Mouse (Mus musculus): ENCODE measurements around the gene Bmp5.

GRCm38 (mm10) chr9:75876333-75876732, 101.2 kb downstream of the Bmp5 start:
- TF ChIP-seq CTCF (IDR thresholded peaks at IDR 0.05; ENCODE audit: borderline replicate concordance, extremely low read depth, insufficient read depth, insufficient read length) (no peak), POLR2A (IDR thresholded peaks at IDR 0.05; ENCODE audit: borderline replicate concordance, extremely low read depth, insufficient read depth, insufficient read length, poor library complexity, severe bottlenecking) (no peak)

Data from brain, embryonic 14.5 days (tissue).